Mouse (Mus musculus): ENCODE measurements around the gene Shoc2. TPM values are rescaled to one million over a fixed set of nuclear protein-coding genes. Genes with fewer than 3 reads are reported as not detected.
"Not testable (repeated sequence)": the region's sequence is repeated elsewhere in the genome, so short reads cannot be mapped to it uniquely, and the experiment has no call there.

Gene Shoc2
- polyA plus RNA-seq, 1 experiment from 2014 or later, result 29.8 TPM

GRCm38 (mm10) chr19:53904833-53905480, 39.1 kb upstream of the Shoc2 start:
- Histone ChIP-seq H3K9ac (no peak overlapping the region), H3K27me3 (no peaks in the 10 kb centered on the region), H3K9me3 (replicated peaks) (no peaks in the 10 kb centered on the region), H3K4me3 (peak overlapping the region; percentile 81), H3K4me2 (peak overlapping the region; percentile 64), H3K36me3 (peaks cover 9% of the 10 kb centered on the region), H3K27ac (no peak overlapping the region), H3K4me1 (replicated peaks) (peaks cover 24% of the 10 kb centered on the region)
- no peak for ATAC-seq (replicated peaks; ENCODE audit: insufficient number of reproducible peaks, insufficient read depth, low FRiP score, low read depth)
- WGBS, result 50% methylated on average over 7 of the region's 7 CpGs

DNA sequence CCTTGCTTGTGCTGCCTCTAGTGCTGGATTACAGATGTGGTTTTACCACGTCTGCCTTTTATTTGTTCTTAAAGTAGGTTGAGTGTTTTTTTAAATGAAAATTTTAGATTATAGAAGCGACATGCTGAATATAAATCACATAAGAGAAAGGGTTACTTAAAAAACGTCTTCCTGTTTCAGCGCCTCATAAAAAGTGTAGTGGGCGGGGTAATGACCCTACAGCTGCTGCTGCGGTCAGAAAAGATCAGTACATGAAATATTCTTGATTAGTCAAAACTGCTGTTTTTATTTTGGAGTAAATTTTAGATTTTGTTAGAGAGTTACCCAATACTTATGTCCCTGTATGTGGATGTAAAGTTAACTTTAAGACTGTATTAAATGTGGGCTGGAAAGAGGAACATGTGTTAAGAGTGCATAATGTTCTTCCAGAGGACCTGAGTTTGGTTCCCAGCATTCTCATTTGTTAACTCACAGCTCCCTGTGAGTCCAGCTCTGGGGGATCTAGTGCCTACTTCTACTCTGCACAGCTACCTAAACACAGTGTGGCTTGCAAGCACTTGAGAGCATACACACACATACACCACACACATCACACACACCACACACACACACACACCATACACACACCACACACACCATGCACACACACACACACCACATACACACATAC, 37.9 kb upstream of the Shoc2 start:
- 54% methylated on average over 6 of the region's 6 CpGs for WGBS
- no peak overlapping the region for H3K4me2 ChIP-seq

GRCm38 (mm10) chr19:53906703-53907070, 37.4 kb upstream of the Shoc2 start:
- peaks cover 20% of the 10 kb centered on the region for H3K36me3 ChIP-seq
- not testable (repeated sequence) for H3K27ac ChIP-seq; H3K27me3 ChIP-seq; H3K9ac ChIP-seq; H3K4me3 ChIP-seq; H3K4me2 ChIP-seq; H3K9me3 ChIP-seq (replicated peaks); ATAC-seq (replicated peaks; ENCODE audit: insufficient number of reproducible peaks, insufficient read depth, low FRiP score, low read depth)
- peaks cover 24% of the 10 kb centered on the region for H3K4me1 ChIP-seq (replicated peaks)

More for the DNA sequence above, 37.9 kb upstream of the Shoc2 start:
- H3K9ac ChIP-seq, result no peak overlapping the region
- no peaks in the 10 kb centered on the region for H3K9me3 ChIP-seq (replicated peaks)
- H3K27me3 ChIP-seq, result no peaks in the 10 kb centered on the region
- no peak for ATAC-seq (replicated peaks; ENCODE audit: insufficient number of reproducible peaks, insufficient read depth, low FRiP score, low read depth)
- peaks cover 16% of the 10 kb centered on the region for H3K36me3 ChIP-seq
- H3K27ac ChIP-seq, result no peak overlapping the region
- H3K4me3 ChIP-seq, result no peak overlapping the region
- peaks cover 24% of the 10 kb centered on the region for H3K4me1 ChIP-seq (replicated peaks)

DNA sequence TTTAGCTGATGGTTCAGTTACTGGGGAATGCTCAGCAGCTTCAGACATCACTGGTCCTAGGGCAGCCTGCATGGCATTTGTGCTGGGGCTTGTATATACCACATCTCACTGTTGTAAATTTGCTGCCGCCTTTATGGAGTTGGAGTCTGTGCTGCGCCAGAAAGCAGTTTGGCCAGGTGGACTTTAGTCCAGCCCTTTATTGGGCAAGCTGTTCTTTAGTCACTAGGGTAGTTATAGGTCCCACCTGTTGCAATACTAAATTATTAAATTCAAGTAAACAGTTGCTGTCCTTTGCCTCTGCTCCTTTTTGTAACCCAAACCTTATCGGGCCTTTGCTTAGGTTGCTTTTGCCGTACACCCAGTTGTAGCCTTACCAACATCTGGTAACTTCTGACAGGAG, 29.2 kb upstream of the Shoc2 start:
- WGBS, result 94% methylated on average over 4 of the region's 4 CpGs
- peaks cover 60% of the 10 kb centered on the region for H3K36me3 ChIP-seq

GRCm38 (mm10) chr19:53919541-53919940, 24.6 kb upstream of the Shoc2 start:
- H3K36me3 ChIP-seq, result peaks cover 49% of the 10 kb centered on the region
- no peak overlapping the region for H3K9ac ChIP-seq
- 90% methylated on average over 10 of the region's 10 CpGs for WGBS

More for the DNA sequence above, 29.2 kb upstream of the Shoc2 start:
- ATAC-seq (replicated peaks; ENCODE audit: insufficient number of reproducible peaks, insufficient read depth, low FRiP score, low read depth), result no peak
- no peaks in the 10 kb centered on the region for H3K4me1 ChIP-seq (replicated peaks)
- H3K9me3 ChIP-seq (replicated peaks), result no peaks in the 10 kb centered on the region
- no peak overlapping the region for H3K4me2 ChIP-seq
- no peaks in the 10 kb centered on the region for H3K27me3 ChIP-seq
- H3K27ac ChIP-seq, result no peak overlapping the region
- no peak overlapping the region for H3K4me3 ChIP-seq
- H3K9ac ChIP-seq, result no peak overlapping the region

GRCm38 (mm10) chr19:53921996-53922395, 22.1 kb upstream of the Shoc2 start:
- ATAC-seq (replicated peaks; ENCODE audit: insufficient number of reproducible peaks, insufficient read depth, low FRiP score, low read depth); H3K9ac ChIP-seq; H3K4me2 ChIP-seq; H3K4me3 ChIP-seq; H3K4me1 ChIP-seq (replicated peaks); H3K27ac ChIP-seq; H3K9me3 ChIP-seq (replicated peaks); H3K27me3 ChIP-seq: not testable (repeated sequence)
- peaks cover 46% of the 10 kb centered on the region for H3K36me3 ChIP-seq
- 83% methylated on average over 3 of the region's 3 CpGs for WGBS

More at GRCm38 (mm10) chr19:53919541-53919940, 24.6 kb upstream of the Shoc2 start:
- H3K27ac ChIP-seq, result no peak overlapping the region
- H3K4me2 ChIP-seq, result no peak overlapping the region
- no peaks in the 10 kb centered on the region for H3K4me1 ChIP-seq (replicated peaks)
- no peaks in the 10 kb centered on the region for H3K9me3 ChIP-seq (replicated peaks)
- no peak for ATAC-seq (replicated peaks; ENCODE audit: insufficient number of reproducible peaks, insufficient read depth, low FRiP score, low read depth)
- no peaks in the 10 kb centered on the region for H3K27me3 ChIP-seq
- no peak overlapping the region for H3K4me3 ChIP-seq

DNA sequence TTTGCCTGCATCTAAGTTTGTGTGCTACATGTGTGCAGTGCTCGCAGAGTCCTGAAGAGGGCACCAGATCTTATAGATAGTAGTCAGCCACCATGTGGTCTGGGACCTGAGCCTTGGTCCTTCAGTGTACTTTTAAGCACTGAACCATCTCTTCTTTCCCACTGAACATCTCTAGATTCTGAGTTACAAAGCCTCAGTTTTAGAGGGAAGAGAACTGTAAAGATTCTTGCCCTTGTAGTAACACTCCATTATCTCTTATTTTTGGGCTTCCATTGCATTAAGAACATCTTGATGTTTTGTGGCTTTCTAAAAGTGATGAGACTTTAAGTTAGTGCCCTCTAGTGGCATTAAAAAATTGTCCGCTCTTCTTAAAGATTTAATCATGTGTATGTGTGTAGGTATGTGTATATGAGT, 18.8 kb upstream of the Shoc2 start:
- Histone ChIP-seq H3K27me3 (no peaks in the 10 kb centered on the region), H3K36me3 (peaks cover 45% of the 10 kb centered on the region), H3K4me2 (no peak overlapping the region), H3K4me1 (replicated peaks) (no peaks in the 10 kb centered on the region), H3K9ac (no peak overlapping the region), H3K4me3 (no peak overlapping the region), H3K27ac (no peak overlapping the region), H3K9me3 (replicated peaks) (no peaks in the 10 kb centered on the region)
- 84% methylated on average over 2 of the region's 2 CpGs for WGBS
- ATAC-seq (replicated peaks; ENCODE audit: insufficient number of reproducible peaks, insufficient read depth, low FRiP score, low read depth), result no peak

- Histone ChIP-seq H3K4me3 (no peak overlapping the region), H3K9ac (no peak overlapping the region), H3K9me3 (replicated peaks) (no peaks in the 10 kb centered on the region), H3K4me1 (replicated peaks) (no peaks in the 10 kb centered on the region), H3K27ac (no peak overlapping the region), H3K36me3 (peaks cover 41% of the 10 kb centered on the region), H3K27me3 (no peaks in the 10 kb centered on the region), H3K4me2 (no peak overlapping the region)
- ATAC-seq (replicated peaks; ENCODE audit: insufficient number of reproducible peaks, insufficient read depth, low FRiP score, low read depth), result no peak
- WGBS, result 86% methylated on average over 1 of the region's 1 CpGs
These were observed 17.4 kb upstream of the Shoc2 start for GRCm38 (mm10) chr19:53926705-53927104.

DNA sequence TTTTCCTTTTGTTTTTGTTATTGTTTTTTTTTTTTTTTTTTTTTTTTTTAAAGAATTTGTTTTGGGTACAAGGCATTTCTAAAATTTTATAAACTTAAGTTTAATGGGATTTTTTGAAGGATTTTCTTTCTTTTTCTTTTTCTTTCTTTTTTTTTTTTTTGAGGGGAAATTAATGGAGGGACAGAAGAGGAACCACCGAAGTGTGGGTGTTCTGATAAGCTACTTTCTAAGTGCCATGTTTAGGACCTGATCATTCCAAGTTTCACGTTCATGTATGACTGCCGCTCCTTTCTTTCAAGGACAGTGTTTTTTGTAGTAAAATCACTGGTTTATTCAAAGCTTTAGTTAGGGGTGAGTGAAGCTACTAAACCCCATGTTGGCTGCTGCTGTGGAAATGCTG, 14.9 kb upstream of the Shoc2 start:
- H3K27me3 ChIP-seq, result no peaks in the 10 kb centered on the region
- H3K9me3 ChIP-seq (replicated peaks), result no peaks in the 10 kb centered on the region
- H3K4me3 ChIP-seq, result no peak overlapping the region
- H3K4me1 ChIP-seq (replicated peaks), result no peaks in the 10 kb centered on the region
- ATAC-seq (replicated peaks; ENCODE audit: insufficient number of reproducible peaks, insufficient read depth, low FRiP score, low read depth), result no peak
- H3K4me2 ChIP-seq, result no peak overlapping the region
- no peak overlapping the region for H3K9ac ChIP-seq
- 74% methylated on average over 3 of the region's 3 CpGs for WGBS
- no peak overlapping the region for H3K27ac ChIP-seq
- H3K36me3 ChIP-seq, result peaks cover 40% of the 10 kb centered on the region

DNA sequence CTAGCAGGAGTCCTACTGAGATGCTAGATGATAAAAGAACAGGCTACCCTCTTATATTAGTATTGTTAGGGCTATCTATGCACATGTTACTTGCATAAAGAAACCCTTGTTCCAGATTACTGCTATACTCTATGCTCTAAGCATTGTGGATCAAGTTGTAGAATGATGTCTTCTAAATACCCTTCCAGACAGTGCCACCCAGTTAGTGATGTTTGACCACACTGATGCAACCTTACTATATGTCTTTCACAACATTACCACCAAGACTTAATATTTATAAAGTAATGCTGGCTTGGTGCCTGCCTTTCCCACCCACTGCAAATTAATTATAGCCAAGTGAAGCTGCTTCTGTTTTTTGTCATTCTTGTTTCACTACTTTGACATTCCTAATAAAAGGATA, 11.1 kb upstream of the Shoc2 start:
- Histone ChIP-seq H3K4me2 (no peak overlapping the region), H3K9ac (no peak overlapping the region), H3K27me3 (no peaks in the 10 kb centered on the region), H3K4me3 (no peak overlapping the region), H3K36me3 (peaks cover 32% of the 10 kb centered on the region), H3K27ac (no peak overlapping the region), H3K4me1 (replicated peaks) (no peaks in the 10 kb centered on the region), H3K9me3 (replicated peaks) (no peaks in the 10 kb centered on the region)
- ATAC-seq (replicated peaks; ENCODE audit: insufficient number of reproducible peaks, insufficient read depth, low FRiP score, low read depth), result no peak

DNA sequence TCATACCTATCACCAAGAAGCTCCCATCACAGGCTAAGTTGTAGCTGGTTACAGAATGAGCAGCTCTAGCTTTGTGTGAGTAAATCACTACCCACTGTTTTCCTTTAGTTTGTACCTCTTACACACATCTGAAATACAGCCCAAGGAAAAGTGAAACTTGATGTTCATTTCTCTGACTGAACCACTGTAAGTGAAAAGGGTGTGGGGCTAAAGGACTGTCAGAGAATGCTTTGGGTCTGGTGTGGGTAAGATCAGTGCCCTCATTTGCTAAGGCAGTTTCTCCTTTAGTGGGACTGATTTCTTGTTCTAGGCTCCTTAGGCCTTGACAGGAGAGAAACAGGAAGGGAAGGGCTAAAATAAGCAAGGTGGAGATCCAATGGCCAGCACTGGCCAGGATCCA, 10.1 kb upstream of the Shoc2 start:
- Histone ChIP-seq H3K36me3 (peaks cover 31% of the 10 kb centered on the region), H3K4me3 (no peak overlapping the region), H3K9ac (no peak overlapping the region), H3K4me2 (no peak overlapping the region), H3K27ac (no peak overlapping the region), H3K27me3 (no peaks in the 10 kb centered on the region), H3K9me3 (replicated peaks) (no peaks in the 10 kb centered on the region), H3K4me1 (replicated peaks) (no peaks in the 10 kb centered on the region)
- ATAC-seq (replicated peaks; ENCODE audit: insufficient number of reproducible peaks, insufficient read depth, low FRiP score, low read depth), result no peak

- Histone ChIP-seq H3K27ac (no peak overlapping the region), H3K9me3 (replicated peaks) (no peaks in the 10 kb centered on the region), H3K4me2 (no peak overlapping the region), H3K36me3 (peaks cover 9% of the 10 kb centered on the region; the same call in 1 of the 2 replicates), H3K9ac (no peak overlapping the region), H3K4me3 (no peak overlapping the region), H3K4me1 (replicated peaks) (peaks cover 16% of the 10 kb centered on the region), H3K27me3 (no peaks in the 10 kb centered on the region)
- 47% methylated on average over 4 of the region's 4 CpGs for WGBS
- ATAC-seq (replicated peaks; ENCODE audit: insufficient number of reproducible peaks, insufficient read depth, low FRiP score, low read depth), result no peak
These were observed 4.6 kb upstream of the Shoc2 start for GRCm38 (mm10) chr19:53939467-53939866.
